Mouse (Mus musculus): ENCODE measurements around the gene Trat1. TPM values are rescaled to one million over a fixed set of nuclear protein-coding genes. Genes with fewer than 3 reads are reported as not detected.

Gene Trat1
- polyA plus RNA-seq, 1 experiment, result 0.03 TPM

- H3K4me1 ChIP-seq (ENCODE audit: control insufficient read depth, insufficient read depth, low read length), result no peaks in the 10 kb centered on the region
- TF ChIP-seq POLR2A (IDR thresholded peaks at IDR 0.05; ENCODE audit: borderline replicate concordance, insufficient read depth, low read length) (no peak), CTCF (IDR thresholded peaks at IDR 0.05; ENCODE audit: borderline replicate concordance, insufficient read depth, low read depth, low read length) (no peak)
- no peak overlapping the region for H3K4me3 ChIP-seq (replicated peaks; ENCODE audit: insufficient read depth, low read depth, low read length)
- WGBS, result 11% methylated on average over 26 of the region's 26 CpGs
- no peaks in the 10 kb centered on the region for H3K27me3 ChIP-seq (ENCODE audit: control insufficient read depth, insufficient read depth, low read length)
- DNase-seq, result no peak
- H3K27ac ChIP-seq (ENCODE audit: insufficient read depth, low read length), result no peak overlapping the region
Measured at GRCm38 (mm10) chr16:48750145-48750827, 21.5 kb downstream of the Trat1 start.

GRCm38 (mm10) chr16:48745418-48745817, 26.4 kb downstream of the Trat1 start:
- TF ChIP-seq CTCF (IDR thresholded peaks at IDR 0.05; ENCODE audit: borderline replicate concordance, insufficient read depth, low read depth, low read length) (no peak), POLR2A (IDR thresholded peaks at IDR 0.05; ENCODE audit: borderline replicate concordance, insufficient read depth, low read length) (no peak)
- Histone ChIP-seq H3K4me3 (replicated peaks; ENCODE audit: insufficient read depth, low read depth, low read length) (no peak overlapping the region), H3K4me1 (ENCODE audit: control insufficient read depth, insufficient read depth, low read length) (no peaks in the 10 kb centered on the region), H3K27ac (ENCODE audit: insufficient read depth, low read length) (no peak overlapping the region), H3K27me3 (ENCODE audit: control insufficient read depth, insufficient read depth, low read length) (no peaks in the 10 kb centered on the region)
- WGBS, result 92% methylated on average over 2 of the region's 2 CpGs
- no peak for DNase-seq

GRCm38 (mm10) chr16:48745011-48745410, 26.8 kb downstream of the Trat1 start:
- 64% methylated on average over 2 of the region's 2 CpGs for WGBS
- TF ChIP-seq CTCF (IDR thresholded peaks at IDR 0.05; ENCODE audit: borderline replicate concordance, insufficient read depth, low read depth, low read length) (no peak), POLR2A (IDR thresholded peaks at IDR 0.05; ENCODE audit: borderline replicate concordance, insufficient read depth, low read length) (no peak)
- no peak overlapping the region for H3K27ac ChIP-seq (ENCODE audit: insufficient read depth, low read length)
- no peaks in the 10 kb centered on the region for H3K27me3 ChIP-seq (ENCODE audit: control insufficient read depth, insufficient read depth, low read length)
- no peak overlapping the region for H3K4me3 ChIP-seq (replicated peaks; ENCODE audit: insufficient read depth, low read depth, low read length)
- DNase-seq, result no peak
- H3K4me1 ChIP-seq (ENCODE audit: control insufficient read depth, insufficient read depth, low read length), result no peaks in the 10 kb centered on the region

GRCm38 (mm10) chr16:48741549-48741948, 30.3 kb downstream of the Trat1 start:
- no peak for DNase-seq
- H3K4me3 ChIP-seq (replicated peaks; ENCODE audit: insufficient read depth, low read depth, low read length), result no peak overlapping the region
- no peaks in the 10 kb centered on the region for H3K27me3 ChIP-seq (ENCODE audit: control insufficient read depth, insufficient read depth, low read length)
- H3K27ac ChIP-seq (ENCODE audit: insufficient read depth, low read length), result no peak overlapping the region
- H3K4me1 ChIP-seq (ENCODE audit: control insufficient read depth, insufficient read depth, low read length), result no peaks in the 10 kb centered on the region
- TF ChIP-seq POLR2A (IDR thresholded peaks at IDR 0.05; ENCODE audit: borderline replicate concordance, insufficient read depth, low read length), result no peak
- 84% methylated on average over 3 of the region's 3 CpGs for WGBS

GRCm38 (mm10) chr16:48739974-48740373, 31.8 kb downstream of the Trat1 start:
- 87% methylated on average over 6 of the region's 6 CpGs for WGBS
- TF ChIP-seq CTCF (IDR thresholded peaks at IDR 0.05; ENCODE audit: borderline replicate concordance, insufficient read depth, low read depth, low read length) (no peak), POLR2A (IDR thresholded peaks at IDR 0.05; ENCODE audit: borderline replicate concordance, insufficient read depth, low read length) (no peak)
- H3K27me3 ChIP-seq (ENCODE audit: control insufficient read depth, insufficient read depth, low read length), result no peaks in the 10 kb centered on the region

GRCm38 (mm10) chr16:48738429-48738828, 33.4 kb downstream of the Trat1 start:
- Histone ChIP-seq H3K4me3 (replicated peaks; ENCODE audit: insufficient read depth, low read depth, low read length) (no peak overlapping the region), H3K4me1 (ENCODE audit: control insufficient read depth, insufficient read depth, low read length) (no peaks in the 10 kb centered on the region), H3K27me3 (ENCODE audit: control insufficient read depth, insufficient read depth, low read length) (no peaks in the 10 kb centered on the region), H3K27ac (ENCODE audit: insufficient read depth, low read length) (no peak overlapping the region)
- 81% methylated on average over 2 of the region's 2 CpGs for WGBS
- DNase-seq, result no peak
- TF ChIP-seq POLR2A (IDR thresholded peaks at IDR 0.05; ENCODE audit: borderline replicate concordance, insufficient read depth, low read length), result no peak
- no peak for TF ChIP-seq CTCF (IDR thresholded peaks at IDR 0.05; ENCODE audit: borderline replicate concordance, insufficient read depth, low read depth, low read length)

More at GRCm38 (mm10) chr16:48739974-48740373, 31.8 kb downstream of the Trat1 start:
- H3K4me3 ChIP-seq (replicated peaks; ENCODE audit: insufficient read depth, low read depth, low read length), result no peak overlapping the region
- no peak for DNase-seq
- no peaks in the 10 kb centered on the region for H3K4me1 ChIP-seq (ENCODE audit: control insufficient read depth, insufficient read depth, low read length)
- H3K27ac ChIP-seq (ENCODE audit: insufficient read depth, low read length), result no peak overlapping the region

- TF ChIP-seq CTCF (IDR thresholded peaks at IDR 0.05; ENCODE audit: borderline replicate concordance, insufficient read depth, low read depth, low read length), result no peak
- TF ChIP-seq POLR2A (IDR thresholded peaks at IDR 0.05; ENCODE audit: borderline replicate concordance, insufficient read depth, low read length), result no peak
- Histone ChIP-seq H3K4me1 (ENCODE audit: control insufficient read depth, insufficient read depth, low read length) (no peaks in the 10 kb centered on the region), H3K27me3 (ENCODE audit: control insufficient read depth, insufficient read depth, low read length) (no peaks in the 10 kb centered on the region), H3K4me3 (replicated peaks; ENCODE audit: insufficient read depth, low read depth, low read length) (no peak overlapping the region), H3K27ac (ENCODE audit: insufficient read depth, low read length) (no peak overlapping the region)
- 88% methylated on average over 3 of the region's 3 CpGs for WGBS
- DNase-seq, result no peak
Measured at GRCm38 (mm10) chr16:48736890-48737289, 34.9 kb downstream of the Trat1 start.

- no peak for DNase-seq
- H3K27ac ChIP-seq (ENCODE audit: insufficient read depth, low read length), result no peak overlapping the region
- H3K27me3 ChIP-seq (ENCODE audit: control insufficient read depth, insufficient read depth, low read length), result no peaks in the 10 kb centered on the region
- no peak overlapping the region for H3K4me3 ChIP-seq (replicated peaks; ENCODE audit: insufficient read depth, low read depth, low read length)
- WGBS, result 92% methylated on average over 3 of the region's 3 CpGs
- H3K4me1 ChIP-seq (ENCODE audit: control insufficient read depth, insufficient read depth, low read length), result no peaks in the 10 kb centered on the region
- no peak for TF ChIP-seq CTCF (IDR thresholded peaks at IDR 0.05; ENCODE audit: borderline replicate concordance, insufficient read depth, low read depth, low read length)
- TF ChIP-seq POLR2A (IDR thresholded peaks at IDR 0.05; ENCODE audit: borderline replicate concordance, insufficient read depth, low read length), result no peak
Measured at GRCm38 (mm10) chr16:48720259-48720658, 51.6 kb downstream of the Trat1 start.

Data from cerebellum, adult 2 months (tissue).